Mouse (Mus musculus) thymus, postnatal 10 days (tissue): ENCODE results near the gene Hist2h2be.
"Not testable (repeated sequence)": the region's sequence is repeated elsewhere in the genome, so short reads cannot be mapped to it uniquely, and the experiment has no call there.

Source experiments
- DNase-seq, 2 experiments: peaks; one replicate each; pipeline ENCODE4 v3.0.0; 2021; ENCODE audit warnings: low spot score in 2 of 2

Hist2h2be gene

DNA sequence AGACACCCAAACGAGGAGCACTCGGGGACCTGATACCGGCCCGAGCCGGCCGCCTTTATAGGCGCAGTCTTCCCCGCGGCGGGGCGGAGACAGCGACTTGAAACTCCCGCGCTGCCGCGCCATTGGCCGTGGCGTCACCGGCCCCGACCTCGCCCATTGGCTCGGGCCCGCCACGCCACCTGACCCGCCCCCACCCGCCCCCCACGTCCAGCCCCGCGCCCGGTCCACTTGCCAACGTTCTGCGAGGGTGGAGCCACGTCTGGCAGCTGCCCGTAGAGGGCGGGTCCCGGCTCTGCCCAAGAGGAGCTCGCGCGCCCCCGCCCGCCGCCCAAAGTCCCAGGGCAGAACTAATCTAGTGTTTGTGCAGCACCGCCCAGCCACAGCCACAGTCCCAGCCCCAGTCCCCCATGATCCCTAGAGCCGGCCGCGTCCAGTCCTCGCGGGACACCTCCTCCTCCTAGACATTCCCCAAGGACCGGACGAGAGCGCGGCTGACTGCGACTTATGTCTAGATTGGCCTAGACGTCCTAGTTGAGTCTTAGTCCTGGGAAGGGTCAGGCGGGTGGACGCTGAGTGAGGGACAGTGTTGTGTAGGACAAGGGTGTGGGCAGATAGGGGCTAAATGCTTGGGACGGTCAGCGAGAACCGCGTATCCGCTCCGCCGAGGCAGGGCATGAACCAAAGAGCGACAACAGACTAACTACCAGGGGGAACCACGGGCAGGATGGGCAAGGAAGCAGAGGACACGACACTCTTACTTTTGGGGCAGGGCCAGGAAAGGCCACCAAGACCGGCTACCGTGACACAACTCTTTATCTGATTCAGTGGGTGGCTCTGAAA lies 18.3 kb downstream of the Hist2h2be start, which contains the start of gene Hist2h3c2:
TSS of gene Hist2h3c2 (minus strand) at position 174 of the 840 bp plus-strand sequence.
- peak in 1 of 2 experiments; percentile 27 for DNase-seq

DNA sequence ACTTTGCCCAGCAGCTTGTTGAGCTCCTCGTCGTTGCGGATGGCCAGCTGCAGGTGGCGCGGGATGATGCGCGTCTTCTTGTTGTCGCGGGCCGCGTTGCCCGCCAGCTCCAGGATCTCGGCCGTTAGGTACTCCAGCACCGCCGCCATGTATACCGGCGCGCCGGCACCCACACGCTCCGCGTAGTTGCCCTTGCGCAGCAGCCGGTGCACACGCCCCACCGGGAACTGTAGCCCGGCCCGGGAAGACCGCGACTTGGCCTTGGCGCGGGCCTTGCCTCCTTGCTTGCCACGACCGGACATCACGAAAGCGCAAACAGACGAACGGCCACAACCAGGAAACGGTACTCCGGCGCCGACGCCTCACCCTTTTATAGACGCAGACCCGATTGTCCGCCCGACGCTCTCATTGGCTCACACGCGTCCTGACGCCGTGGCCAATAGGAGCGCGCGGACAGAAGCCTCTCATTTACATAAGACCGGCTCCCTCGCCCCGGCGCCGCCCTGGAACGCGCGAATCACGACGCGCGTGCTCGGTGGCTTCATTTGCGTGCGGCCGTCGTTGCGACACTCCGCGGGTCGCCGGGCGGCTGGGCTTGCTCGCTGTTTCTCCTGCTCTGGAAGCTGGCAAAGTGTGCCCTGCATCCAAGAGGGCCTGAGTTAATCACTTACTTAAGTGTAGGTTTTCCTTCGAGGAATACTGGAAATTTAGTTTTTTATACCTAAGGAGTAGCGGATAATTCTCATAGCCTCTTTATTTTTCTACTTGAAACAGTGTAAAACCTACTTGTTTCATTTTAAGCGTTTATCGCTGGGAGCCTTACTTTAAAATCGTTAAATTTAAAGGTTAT lies 19.3 kb downstream of the Hist2h2be start, which contains the start of gene Hist2h2aa2:
TSS of gene Hist2h2aa2 (minus strand) at position 328 of the 850 bp plus-strand sequence.
- peak; percentile 92 to 95 for DNase-seq

DNA sequence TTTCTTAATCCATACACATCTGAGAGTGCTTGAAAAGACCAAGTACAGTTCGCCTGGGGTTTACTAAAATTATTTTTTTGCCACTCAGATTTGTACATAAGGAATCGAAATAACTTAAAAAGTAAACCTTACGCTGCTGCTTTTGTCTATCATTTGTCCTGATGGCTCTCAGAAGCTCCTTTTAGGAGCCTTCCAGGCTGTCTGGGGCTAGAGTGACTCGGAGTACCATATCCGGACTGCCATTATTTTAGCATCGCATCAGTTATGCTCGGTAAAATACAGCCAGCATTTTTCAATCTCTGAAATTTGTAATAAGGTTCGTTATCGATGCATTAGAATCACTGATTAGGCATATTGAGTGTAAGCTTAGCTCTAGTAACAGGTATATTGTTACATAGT lies 19.9 kb downstream of the Hist2h2be start:
- DNase-seq = no peak

DNA sequence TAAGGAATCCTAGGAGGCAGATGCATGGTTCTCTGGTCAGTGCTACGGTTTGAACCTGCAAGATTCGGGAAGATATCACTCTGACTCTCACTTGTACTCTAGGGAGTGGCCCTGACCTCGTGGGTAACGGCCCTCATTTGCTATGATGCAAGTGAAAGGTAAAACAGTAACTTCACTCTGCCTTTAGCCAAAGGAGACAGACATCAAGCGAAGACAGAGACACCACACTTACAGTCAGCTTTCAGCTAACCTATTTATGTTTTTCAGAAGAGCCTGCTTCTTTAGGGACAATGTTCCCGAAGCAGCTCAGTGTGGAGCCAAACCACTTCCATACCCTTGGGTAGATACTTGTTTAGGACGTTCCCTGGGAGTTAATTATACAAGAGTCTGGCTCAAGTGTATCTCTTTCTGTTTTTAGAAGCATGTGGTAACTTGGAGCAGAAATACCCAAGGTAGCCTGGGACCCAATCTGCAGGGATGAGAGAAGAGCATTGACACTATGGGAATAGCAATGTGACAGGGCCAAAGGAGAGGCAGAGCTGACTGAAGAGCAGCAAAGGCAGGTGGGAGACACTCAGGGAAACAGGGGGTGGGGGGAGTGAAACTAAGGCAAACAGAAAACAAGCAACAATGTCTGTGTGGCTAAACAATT lies 23.1 kb downstream of the Hist2h2be start:
- DNase-seq = no peak

DNA sequence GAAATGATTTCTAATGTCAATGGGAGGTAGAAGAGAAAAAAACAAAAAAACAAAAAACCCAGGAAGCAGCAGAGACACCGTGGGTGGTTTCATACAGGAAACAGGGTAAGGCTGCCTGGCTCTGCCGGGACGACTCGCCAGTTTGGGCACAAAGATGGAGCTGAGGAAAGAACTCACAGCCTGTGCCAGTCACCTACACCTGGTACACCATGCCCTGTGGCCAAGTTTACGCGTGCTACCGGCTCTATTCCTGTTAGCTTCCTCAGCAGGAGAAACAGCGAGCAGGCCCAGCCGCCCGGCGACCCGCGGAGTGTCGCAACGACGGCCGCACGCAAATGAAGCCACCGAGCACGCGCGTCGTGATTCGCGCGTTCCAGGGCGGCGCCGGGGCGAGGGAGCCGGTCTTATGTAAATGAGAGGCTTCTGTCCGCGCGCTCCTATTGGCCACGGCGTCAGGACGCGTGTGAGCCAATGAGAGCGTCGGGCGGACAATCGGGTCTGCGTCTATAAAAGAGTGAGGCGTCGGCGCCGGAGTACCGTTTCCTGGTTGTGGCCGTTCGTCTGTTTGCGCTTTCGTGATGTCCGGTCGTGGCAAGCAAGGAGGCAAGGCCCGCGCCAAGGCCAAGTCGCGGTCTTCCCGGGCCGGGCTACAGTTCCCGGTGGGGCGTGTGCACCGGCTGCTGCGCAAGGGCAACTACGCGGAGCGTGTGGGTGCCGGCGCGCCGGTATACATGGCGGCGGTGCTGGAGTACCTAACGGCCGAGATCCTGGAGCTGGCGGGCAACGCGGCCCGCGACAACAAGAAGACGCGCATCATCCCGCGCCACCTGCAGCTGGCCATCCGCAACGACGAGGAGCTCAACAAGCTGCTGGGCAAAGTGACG lies 24.3 kb downstream of the Hist2h2be start, which contains the start of gene Hist2h2aa1:
TSS of gene Hist2h2aa1 (plus strand) at position 495 of the 884 bp plus-strand sequence.
- peak; percentile 78 to 82 for DNase-seq

DNA sequence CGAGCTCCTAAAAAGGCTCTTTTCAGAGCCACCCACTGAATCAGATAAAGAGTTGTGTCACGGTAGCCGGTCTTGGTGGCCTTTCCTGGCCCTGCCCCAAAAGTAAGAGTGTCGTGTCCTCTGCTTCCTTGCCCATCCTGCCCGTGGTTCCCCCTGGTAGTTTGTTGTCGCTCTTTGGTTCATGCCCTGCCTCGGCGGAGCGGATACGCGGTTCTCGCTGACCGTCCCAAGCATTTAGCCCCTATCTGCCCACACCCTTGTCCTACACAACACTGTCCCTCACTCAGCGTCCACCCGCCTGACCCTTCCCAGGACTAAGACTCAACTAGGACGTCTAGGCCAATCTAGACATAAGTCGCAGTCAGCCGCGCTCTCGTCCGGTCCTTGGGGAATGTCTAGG lies 25.1 kb downstream of the Hist2h2be start:
- DNase-seq = not testable (repeated sequence)

DNA sequence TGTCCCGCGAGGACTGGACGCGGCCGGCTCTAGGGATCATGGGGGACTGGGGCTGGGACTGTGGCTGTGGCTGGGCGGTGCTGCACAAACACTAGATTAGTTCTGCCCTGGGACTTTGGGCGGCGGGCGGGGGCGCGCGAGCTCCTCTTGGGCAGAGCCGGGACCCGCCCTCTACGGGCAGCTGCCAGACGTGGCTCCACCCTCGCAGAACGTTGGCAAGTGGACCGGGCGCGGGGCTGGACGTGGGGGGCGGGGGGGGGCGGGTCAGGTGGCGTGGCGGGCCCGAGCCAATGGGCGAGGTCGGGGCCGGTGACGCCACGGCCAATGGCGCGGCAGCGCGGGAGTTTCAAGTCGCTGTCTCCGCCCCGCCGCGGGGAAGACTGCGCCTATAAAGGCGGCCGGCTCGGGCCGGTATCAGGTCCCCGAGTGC lies 25.5 kb downstream of the Hist2h2be start, which contains the start of gene Hist2h3c1:
TSS of gene Hist2h3c1 (plus strand) at position 259 of the 430 bp plus-strand sequence.
- not testable (repeated sequence) for DNase-seq

DNA sequence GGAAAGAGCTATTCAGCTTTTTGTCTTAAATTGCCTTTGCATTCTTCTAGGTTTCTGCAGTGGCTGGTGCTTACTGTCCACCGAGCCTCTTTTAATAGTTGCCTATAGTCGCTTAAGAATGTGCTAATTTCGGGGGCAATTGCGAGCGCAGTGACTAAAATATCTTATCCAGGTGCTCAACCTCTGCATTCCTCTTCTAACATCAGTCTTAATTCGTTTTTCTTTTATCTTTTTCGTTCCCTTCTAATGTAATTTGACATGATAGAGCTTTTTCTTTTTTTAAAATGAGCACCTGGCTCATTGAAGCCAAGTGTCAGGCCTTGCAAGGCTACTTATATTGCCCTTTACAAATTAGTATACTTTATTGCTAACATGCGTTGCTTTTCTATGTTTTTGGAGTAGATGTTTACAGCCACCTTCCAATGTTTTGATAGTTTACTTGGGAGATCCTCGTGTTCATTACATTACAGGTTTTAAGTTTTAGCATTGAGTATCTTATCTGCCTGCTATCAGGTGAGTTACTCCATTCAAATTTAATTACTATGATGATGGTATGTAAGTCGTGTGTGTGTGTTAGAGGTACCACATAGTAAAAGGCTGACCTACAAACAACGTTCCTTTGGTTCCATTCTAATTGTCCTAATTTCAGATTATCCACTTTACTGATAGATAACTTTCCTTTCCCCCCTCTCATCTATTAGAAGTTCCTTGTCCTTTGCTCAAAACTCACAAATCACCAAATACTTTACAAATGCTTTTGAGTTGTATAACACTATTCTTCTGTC lies 26.6 kb downstream of the Hist2h2be start:
- no peak for DNase-seq

DNA sequence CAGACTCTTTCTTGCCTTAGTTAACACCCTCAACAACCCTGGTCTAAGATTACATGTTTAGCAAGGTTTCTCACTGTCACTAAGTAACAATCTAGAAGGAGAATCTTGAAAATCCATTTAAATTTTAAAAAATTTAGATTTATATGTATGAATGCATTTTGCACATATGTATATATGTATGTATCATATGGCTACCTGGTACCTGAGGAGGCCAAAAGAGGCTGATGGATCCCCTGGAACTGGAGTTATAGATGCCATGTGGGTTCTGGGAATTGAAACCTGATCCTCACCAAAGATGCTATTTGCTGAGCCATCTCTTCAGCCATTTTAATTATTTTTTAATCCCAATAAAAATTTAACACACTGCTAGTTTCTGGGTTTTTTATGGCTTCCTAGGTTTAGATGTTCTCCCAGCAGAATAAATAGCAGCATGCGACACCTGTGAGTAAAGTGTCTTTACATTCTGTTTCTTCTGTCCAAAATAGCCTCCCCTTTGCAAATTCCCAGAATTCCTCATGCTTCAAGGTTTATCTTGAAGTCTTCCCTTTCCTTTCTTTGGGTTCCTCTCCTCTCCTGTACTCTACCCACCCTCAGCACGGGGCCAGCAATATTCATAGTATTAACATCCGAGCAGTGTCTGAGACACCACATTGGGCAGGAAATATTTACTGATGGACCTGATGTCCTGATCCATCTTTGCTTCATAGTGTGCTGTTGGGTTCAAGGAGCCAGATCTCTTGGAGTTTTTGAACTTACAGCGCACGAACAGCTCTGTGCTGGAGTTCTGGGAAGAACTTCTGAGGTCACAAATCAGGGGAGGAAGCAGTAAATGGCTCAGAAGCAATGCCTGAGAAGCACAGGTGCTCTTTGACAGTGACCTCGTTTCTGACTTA lies 27.5 kb downstream of the Hist2h2be start:
- no peak for DNase-seq

DNA sequence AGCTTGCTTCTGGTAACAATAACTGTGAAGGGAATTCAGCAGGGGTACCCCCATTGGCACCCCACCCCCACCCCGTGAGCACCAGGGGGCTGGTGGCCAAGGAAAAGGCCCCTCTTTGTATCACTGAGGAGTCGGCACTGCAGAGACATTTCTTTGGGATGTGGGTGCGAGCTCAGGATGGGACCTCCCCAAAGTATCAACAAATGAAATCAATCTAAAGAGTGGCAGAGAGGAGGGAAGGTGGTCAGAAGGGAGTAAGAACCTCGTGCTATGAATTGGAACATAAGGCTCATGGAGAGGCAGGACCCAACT lies 28.1 kb downstream of the Hist2h2be start:
- peak in 1 of 2 experiments; percentile 20 for DNase-seq

DNA sequence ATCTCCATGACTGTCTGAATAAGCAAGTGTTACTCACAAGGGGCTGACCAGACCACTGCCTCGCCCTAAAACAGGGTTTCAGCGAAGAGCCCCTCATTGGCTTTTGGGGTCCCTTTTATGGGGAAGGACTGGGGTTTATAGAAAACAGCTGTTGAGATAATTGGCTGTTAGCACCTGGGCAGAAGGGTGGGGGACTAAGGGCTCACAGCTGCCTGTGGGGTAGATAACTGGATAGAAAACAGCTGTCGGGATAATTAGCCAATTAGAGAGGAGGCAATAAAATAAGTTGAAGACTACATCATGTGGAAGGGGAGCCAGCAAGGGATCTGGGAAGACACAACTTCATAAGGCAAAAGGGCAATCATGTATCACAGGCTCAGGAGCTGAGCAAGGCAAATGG lies 30.0 kb downstream of the Hist2h2be start:
- no peak for DNase-seq

DNA sequence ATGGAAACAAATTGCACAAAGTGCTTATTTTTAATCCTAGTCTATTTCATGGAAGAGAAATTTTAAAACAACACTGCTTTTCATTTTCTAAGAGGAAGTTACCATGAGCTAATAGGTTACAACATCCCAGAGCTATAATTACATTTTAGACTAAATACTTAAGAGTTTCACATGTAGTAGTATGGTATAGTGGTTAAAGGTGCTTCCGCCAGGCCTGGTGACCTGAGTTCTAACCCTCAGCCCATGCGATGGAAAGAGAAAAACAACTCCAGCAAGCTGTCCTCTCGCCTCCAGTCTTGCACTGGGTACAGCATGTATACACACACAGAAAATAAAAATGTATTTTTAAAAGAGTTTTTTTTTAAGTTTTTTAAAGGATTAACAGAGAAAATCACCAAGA lies 30.9 kb downstream of the Hist2h2be start:
- no peak for DNase-seq

DNA sequence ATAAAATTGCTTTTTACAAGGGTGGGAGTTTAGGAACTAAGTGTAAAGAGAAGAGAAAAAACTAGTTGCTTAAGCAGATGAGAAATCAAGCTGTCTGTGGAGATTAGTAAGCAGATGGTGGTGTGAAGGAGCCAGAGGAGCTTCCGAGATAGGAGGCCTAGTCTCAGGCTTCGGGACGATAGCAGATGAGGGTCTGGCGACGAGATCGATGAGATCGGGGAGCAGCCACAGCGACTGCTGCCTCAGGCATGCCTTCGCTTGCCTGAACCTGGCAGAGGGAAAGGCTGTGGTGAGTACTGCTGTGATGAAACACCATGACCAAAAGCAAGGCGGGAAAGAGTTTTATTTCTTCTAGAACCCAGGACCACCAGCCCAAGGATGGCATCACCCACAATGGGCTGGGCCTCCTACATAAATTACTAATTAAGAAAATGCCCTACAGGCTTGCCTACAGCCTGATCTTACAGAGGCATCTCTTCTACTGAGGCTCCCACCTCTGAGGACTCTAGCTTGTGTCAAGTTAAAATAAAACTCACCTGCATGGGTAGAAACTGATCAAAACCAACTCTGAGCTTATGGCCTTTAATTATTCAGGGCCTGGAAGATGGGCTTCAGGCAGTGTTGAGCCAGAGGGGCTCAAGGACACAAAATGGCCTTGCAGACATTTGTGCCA lies 33.9 kb downstream of the Hist2h2be start:
- no peak for DNase-seq

DNA sequence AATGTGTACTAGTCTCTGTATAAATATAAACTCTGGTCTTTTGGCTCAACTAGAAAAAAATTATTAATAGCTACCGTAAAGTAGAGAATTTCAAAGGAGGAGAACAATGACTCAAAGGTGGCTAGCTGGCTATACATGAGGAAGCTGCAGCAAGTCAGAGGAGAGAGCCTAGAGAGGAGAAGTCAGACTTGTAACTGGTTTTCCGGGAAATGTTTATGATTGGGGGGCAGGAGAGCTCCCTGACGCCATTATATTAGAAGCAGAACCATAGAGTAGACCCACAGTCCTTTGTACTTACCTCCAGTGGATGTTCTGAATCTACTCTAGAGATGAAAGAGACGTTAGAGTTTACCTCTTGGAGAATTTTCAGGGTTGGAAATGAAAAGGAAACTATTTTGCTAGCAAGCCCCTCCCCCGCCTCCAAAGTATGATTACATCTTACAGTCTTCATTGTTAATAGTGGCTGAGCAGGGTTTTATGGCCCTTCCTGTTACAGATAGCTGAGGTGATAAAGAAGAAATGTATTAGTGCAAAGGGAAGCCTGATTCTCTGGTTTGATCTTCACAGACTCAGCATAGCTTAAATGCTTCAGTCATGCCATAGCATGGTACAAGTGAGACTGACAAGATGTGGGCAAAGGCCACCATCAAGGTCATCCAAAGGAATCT lies 35.1 kb downstream of the Hist2h2be start:
- no peak for DNase-seq

DNA sequence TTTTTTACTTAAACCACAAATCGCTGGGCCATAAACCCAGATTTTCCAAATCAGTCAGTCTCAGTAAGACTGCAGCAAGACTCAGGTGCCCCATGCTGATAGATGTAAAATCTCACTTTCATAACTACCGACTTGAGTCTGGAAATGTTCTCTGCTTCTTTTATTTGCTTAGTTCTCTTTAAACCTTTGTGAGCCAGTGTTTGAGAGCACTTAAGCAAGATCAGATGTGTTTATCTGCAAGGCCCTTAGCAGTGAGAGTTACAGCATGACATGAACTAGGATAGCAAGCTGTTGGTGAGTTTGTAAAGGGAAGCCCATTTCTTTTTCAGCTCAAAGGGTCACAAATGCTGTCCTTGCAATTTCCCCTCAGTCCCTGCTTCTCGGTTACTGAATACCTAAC lies 36.3 kb downstream of the Hist2h2be start:
- no peak for DNase-seq

DNA sequence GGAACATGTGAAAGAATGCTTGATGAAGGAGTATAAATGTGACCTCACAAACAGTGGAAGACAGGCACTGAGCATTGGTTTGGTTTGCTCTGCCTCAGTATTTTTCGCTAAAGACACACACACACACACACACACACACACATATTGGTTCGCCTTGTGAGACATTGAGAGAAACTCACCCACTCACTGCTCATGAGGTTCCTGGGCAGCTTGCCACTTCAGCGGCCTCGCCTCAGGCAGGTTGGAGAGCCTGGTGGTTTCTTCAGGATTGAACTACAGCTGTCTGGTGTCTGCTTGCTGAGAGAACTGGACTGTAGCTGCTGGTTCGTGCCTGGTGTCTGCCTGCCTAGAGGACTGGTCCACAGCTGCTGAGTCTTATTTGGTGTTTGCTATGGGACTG lies 39.3 kb downstream of the Hist2h2be start:
- DNase-seq = no peak

DNA sequence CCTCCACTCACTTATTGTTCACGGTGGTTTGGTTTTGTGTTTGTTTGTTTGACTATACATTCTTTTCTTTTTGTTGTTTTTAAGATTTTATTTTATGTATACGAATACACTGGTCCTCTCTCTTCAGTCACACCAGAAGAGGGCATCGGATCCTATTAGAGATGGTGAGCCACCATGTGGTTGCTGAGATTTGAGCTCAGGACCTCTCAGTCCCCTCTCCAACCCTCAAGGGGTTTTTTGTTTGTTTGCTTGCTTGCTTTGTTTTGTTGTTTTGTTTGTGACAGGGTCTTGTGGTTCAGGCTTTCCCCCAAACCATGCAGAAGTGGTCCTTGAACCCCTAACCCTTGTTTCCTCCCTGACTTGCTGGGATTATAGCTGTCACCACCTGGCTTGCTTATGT lies 40.7 kb downstream of the Hist2h2be start:
- no peak for DNase-seq
